ENCODE assay signal across 23 mouse cellular contexts in genomic region chr10:119534852-119535251, GRCm38 (mm10).
"Had no signal": no experiment of that assay in that cellular context is flagged by ENCODE, and none has a peak within 500 bp of the region (broad histone marks: within the 10 kb centered on the region; RNA-seq: fewer than 3 reads in every experiment).

No protein-coding gene starts in this region.

- H3K27me3 ChIP-seq: heart, embryonic 12.5 days; hindbrain, embryonic 13.5 days; hindbrain, embryonic 15.5 days; kidney, embryonic 15.5 days; limb, embryonic 13.5 days; limb, embryonic 15.5 days had no signal

- H3K4me3 ChIP-seq: heart, embryonic 10.5 days; heart, embryonic 12.5 days; hindbrain, embryonic 13.5 days; hindbrain, embryonic 15.5 days; kidney, embryonic 15.5 days; limb, embryonic 13.5 days; limb, embryonic 15.5 days had no signal

- H3K4me1 ChIP-seq: hindbrain, embryonic 15.5 days; kidney, embryonic 15.5 days; limb, embryonic 13.5 days; limb, embryonic 15.5 days had no signal

- H3K9me3 ChIP-seq: heart, embryonic 10.5 days; heart, embryonic 12.5 days; hindbrain, embryonic 13.5 days; hindbrain, embryonic 15.5 days; kidney, embryonic 15.5 days; limb, embryonic 13.5 days; limb, embryonic 15.5 days had no signal

- H3K4me2 ChIP-seq: heart, embryonic 12.5 days; hindbrain, embryonic 13.5 days; hindbrain, embryonic 15.5 days; kidney, embryonic 15.5 days; limb, embryonic 13.5 days; limb, embryonic 15.5 days had no signal

- DNase-seq: gastrocnemius, postnatal 14 days; gastrocnemius, postnatal 36 days; heart, adult 18-20 months; heart, postnatal 10 days; heart, postnatal 36 days; kidney, adult 11 months; kidney, adult 2 months; kidney, adult 9 months; kidney, postnatal 14 days; kidney, postnatal 36 days; layer of hippocampus, adult 9-11 months; layer of hippocampus, postnatal 36 days; left cerebral cortex, postnatal 4 days had no signal

- H3K36me3 ChIP-seq: heart, embryonic 10.5 days; heart, embryonic 12.5 days; hindbrain, embryonic 13.5 days; hindbrain, embryonic 15.5 days; kidney, embryonic 15.5 days; limb, embryonic 13.5 days; limb, embryonic 15.5 days had no signal

- H3K27ac ChIP-seq: heart, embryonic 10.5 days; hindbrain, embryonic 13.5 days; hindbrain, embryonic 15.5 days; hindbrain, postnatal 0 days; kidney, embryonic 15.5 days; kidney, postnatal 0 days; limb, embryonic 13.5 days; limb, embryonic 15.5 days had no signal

- H3K9ac ChIP-seq: heart, embryonic 12.5 days; hindbrain, embryonic 13.5 days; hindbrain, embryonic 15.5 days; kidney, embryonic 15.5 days; limb, embryonic 13.5 days; limb, embryonic 15.5 days had no signal

- ATAC-seq: hindbrain, postnatal 0 days; intestine, embryonic 16.5 days had no signal
